Mouse (Mus musculus) layer of hippocampus, adult 11-12 months (tissue): ENCODE measurements around the gene Sik1.
A peak's percentile ranks its signal among the peaks of the same experiment; 100 is the strongest.
"Not testable (repeated sequence)": the region's sequence is repeated elsewhere in the genome, so short reads cannot be mapped to it uniquely, and the experiment has no call there.

ENCODE experiments used
- DNase-seq: peaks from one replicate; pipeline ENCODE4 v3.0.0; 2022; ENCODE audit warnings: low spot score

The Sik1 gene

GRCm38 (mm10) chr17:31855597-31856518 is at the start of gene Sik1:
Gene Sik1 (minus strand): TSS chr17:31855804.
- DNase-seq, result peak; percentile 99

- no peak for DNase-seq
Measured at GRCm38 (mm10) chr17:31905201-31905790, 49.7 kb upstream of the Sik1 start.

GRCm38 (mm10) chr17:31904036-31904435 is 48.4 kb upstream of the Sik1 start:
- no peak for DNase-seq

DNA sequence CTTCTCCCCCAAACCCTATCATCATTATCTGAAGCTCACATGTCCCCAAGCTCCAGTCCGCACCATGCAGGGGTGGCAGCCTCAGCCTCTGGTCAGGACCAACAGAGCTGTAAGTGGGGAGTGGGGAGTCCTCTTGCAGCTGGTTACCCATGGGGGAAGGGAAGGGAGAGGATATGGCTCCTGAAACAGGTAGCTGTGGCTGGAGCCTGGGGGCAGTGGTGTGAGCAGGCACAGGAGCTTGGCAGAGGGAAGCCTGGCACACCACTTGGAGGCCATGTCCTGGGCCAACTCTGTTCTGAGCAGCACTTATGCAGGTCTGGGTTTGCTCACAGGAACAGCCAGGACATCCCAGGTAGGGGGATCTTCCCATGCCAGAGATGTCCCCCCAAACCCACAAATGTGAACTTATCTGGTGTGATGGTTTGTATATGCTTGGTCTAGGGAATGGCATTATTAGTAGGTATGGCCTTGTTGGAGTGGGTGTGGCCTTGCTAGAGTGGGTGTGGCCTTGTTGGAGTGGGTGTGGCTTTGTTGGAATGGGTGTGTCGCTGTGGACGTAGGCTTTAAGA is 47.1 kb upstream of the Sik1 start:
- DNase-seq, result no peak

DNA sequence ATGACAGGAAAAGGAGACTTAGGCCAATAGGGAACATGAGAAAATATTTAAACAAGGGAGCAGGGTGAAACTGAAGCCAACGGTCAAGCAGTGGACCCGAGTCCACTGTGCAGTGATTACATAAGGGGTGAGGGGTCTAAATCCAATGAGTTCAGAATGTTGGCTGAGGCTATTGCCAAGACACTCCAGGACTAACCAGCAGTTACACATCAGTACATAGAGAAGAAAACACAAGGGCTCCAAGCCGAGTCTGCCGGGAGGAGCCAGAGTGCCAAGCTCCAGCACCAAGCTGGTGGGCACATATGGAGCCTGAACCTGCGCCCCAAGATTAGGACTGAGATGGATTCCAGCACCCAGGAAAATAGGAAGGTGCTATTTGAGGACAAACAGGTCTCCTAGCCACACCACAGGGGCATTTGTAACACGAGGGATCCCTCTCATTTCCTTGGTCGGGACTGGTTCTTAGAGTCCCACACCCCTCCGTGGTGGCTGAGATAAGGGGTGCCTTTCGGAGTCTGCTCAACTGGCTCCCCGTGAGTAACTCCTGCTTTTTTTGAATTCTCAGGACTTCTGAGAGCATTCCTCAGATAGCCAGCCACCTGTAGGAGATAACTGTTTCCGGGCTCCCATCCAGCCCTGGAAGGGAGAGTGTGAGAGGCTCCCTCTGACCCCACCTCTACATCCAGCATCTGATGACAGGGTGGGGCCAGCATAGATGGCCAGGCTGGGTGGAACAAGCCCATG is 46.0 kb upstream of the Sik1 start:
- DNase-seq, result no peak

DNA sequence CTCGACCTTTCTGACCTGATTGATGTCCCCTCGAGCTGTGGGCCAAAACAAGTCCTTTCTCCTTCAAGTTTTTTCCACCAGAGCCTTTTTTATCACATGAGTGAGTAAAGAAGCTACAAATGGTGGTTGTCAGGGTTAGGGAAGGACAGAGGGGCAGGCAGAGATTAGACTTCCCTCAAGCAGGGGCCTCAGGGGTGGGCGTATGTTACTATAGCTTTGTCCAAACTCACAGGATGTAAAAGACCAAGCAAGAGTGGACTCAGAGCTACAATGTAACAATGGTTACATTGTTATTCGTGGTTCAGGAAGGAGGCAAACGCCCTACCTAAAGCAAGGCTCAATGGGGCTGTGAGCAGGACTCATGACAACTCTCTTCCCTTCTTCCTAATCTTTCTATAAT is 43.3 kb upstream of the Sik1 start:
- DNase-seq, result no peak

DNA sequence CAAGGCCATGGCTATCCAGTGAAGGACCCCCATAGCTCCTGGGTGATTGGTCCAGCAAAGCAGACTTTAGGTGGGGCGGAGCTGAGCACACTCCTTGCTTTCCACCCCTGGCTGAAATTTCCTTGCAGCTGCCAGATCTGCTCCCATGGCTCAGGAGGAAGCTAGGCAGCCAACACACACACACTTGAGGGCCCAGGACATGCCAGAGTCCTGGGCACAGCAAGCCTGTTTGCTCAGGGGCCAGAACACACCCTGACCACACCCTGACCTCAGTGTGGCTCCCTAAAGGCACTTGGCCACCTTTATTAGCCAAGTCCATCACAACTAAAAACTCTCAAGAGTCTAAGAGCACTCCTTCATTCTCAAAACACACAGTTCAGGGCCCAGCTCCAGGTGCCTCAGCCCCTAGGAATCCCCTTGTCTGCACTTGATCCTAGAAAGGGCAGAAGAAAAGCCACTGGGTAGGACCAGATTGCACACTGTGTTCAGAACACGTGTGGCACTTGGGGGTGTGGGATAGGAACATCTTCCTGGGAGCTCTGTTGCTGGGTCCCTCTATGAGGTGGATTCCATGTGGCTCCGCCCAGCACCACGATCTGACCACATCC is 41.7 kb upstream of the Sik1 start:
- DNase-seq, result no peak

DNA sequence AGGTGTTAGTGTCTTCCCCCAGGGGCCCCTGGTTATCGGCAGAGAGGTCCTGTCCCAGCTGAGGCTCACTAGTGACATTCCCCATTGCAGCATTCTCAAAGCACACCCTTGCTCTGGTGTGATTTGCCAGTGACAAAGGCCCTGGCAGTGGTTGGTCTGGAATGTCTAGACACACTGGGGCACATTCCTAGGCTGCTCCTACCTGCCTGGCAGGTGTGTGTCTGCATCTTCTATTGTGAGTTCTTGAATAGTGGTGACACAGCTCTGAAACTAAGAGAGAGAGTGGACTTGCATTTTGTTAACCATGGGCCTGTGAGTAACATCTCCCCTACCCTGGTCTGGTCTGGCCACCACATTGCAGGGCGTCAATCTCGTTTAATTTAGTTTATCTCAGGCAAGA is 41.1 kb upstream of the Sik1 start:
- no peak for DNase-seq

DNA sequence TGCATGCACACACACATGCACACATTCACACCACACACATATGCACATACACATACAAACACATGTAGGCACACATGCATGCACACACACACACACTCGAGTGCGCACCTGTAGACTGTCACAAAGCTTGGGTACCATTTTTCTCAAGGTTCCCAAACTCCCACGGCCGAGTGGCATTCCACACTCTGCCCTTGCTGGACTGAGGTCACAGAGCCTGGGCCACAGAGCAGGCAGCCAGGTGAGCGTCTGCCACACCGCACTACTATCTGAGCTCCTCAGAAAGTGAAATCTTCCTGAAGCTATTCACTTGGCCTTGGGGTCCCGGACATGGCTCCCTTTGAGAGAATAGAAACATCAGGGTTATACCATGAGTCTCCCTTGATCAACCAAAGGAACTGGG is 40.7 kb upstream of the Sik1 start:
- DNase-seq, result no peak

DNA sequence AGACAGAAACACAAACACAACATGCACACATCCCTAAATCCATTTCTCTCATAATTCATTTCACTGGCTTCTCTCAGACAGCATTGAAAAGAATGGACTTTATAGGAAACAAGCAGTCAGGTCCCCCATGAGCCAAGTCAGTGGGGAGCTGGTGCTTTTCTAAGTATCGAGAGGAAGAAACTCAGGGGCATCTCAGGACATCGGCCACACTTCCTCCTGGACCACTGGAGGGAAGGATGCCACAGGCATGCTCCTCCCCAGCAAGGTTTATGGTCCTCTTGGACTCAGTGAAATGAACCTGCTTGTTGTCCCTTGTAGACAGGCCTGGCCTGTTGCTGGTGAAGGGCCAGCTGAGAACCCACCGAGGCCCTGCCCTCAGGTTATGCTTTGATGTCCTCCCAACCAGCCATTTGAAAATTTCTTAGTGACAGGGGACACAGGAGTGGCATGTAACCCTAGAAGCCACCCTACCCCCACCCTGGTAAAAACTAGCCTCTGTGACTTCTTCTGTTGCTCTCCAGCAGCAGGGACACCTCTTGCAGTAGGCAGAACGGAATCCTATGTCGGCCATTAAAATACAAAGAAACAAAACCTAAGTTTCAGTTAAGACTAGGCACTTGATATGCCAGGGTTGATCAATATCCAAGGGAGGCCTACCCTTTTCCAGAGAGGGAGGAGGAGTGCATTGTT is 37.9 kb upstream of the Sik1 start:
- DNase-seq, result no peak

GRCm38 (mm10) chr17:31892750-31893149 is 37.1 kb upstream of the Sik1 start:
- peak; percentile 67 for DNase-seq

GRCm38 (mm10) chr17:31891858-31892257 is 36.3 kb upstream of the Sik1 start:
- DNase-seq, result peak; percentile 16

GRCm38 (mm10) chr17:31890311-31890951 is 34.8 kb upstream of the Sik1 start:
- no peak for DNase-seq

- no peak for DNase-seq
Measured at GRCm38 (mm10) chr17:31889446-31890201, 34.0 kb upstream of the Sik1 start.

DNA sequence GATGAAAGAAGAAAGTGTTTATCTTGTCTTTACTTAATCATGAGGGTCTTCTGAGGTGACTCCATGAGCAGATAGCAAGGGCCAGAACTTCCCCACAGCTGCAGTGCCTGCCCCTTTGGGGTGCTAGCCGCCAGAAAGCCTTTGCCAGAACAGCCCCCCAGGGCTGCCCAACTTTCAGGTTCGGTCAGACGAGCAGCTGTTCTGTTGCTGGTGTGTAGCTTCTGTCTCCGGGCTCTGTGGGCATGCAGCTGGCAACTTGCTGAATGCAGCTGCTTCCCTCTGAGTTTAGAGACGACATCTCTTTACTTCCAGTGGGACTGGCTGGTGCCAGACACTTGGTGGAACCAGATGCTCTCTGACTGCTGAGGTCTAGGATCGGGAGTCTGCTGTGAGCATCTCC is 32.9 kb upstream of the Sik1 start:
- no peak for DNase-seq

DNA sequence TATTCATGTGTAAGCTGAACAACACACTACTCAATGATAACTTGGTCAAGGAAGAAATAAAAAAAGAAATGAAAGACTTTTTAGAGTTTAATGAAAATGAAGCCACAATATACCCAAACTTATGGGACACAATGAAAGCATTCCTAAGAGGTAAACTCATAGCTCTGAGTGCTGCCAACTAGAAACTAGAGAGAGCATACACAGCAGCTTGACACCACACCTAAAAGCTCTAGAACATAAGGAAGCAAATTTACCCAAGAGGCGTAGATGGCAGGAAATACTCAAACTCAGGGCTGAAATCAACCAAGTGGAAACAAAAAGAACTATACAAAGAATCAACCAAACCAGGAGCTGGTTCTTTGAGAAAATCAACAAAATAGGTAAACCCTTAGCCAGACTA is 29.1 kb upstream of the Sik1 start:
- DNase-seq, result not testable (repeated sequence)

DNA sequence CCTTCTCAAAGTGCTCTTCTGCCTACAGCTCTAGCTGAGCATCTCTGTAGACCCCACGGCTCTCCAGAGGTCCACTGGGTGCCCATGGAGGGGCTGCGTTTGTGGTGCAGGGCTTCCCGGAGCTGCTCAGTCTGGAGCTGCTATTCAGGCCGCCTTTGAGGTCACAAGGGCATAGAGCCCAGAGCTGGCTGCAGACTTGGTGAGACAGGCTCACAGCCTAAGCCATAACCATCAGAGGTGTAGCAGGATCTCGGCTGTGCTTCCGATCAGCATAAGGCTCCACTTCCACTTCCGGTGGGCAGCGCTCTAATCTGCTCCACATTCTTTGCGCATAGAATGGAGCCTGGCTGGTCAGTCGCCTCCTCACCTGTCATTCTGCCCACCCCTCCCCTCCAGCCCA is 23.8 kb upstream of the Sik1 start:
- no peak for DNase-seq

DNA sequence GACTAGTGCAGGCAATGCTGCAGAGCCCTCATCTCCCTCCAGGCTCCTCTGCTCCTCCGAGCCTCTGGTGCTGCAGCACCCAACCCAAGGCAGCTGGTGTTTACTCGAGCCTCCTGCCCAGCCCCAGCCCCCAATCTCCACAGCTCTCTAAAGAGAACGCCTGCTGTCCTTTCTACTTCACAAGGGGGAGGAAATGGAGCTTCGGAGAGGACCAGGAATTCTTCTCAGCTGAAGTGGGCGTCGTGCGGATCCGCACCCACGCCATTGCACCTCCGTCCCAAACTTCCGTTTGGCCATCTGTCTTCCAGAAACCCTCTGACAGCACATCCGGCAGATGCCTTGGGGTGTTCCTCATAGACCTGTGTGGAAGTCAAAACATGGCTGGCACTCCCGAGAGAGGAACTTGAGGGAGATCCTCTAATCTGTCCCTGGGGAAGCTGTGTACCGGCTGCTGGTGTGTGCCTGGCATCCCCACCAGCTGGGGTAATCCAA is 22.1 kb upstream of the Sik1 start:
- DNase-seq, result peak; percentile 50

DNA sequence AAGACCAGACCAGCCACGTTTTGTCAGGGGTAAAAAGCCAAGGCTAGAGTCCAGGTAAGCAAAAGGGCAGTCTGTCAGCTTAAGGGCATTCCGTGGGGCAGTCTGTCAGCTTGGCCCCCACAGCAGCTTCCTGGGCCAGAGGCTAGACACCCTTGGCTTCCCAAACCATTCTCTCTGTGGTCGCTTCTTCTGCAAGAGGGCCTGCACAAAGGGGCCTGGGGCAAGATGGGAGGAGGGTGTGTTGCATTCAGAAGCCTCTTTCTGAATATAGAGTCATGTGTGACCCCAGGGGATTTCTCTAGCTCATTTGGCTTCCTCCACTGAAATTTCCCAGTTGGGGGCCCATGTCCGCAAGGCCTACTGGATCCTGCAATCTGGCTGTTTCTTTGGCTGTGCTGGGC is 21.6 kb upstream of the Sik1 start:
- no peak for DNase-seq

GRCm38 (mm10) chr17:31876775-31877174 is 21.2 kb upstream of the Sik1 start:
- DNase-seq, result no peak
